Mouse (Mus musculus) hindbrain, postnatal 0 days (tissue): ENCODE results near the gene AC170998.1. TPM values are rescaled to one million over a fixed set of nuclear protein-coding genes. Genes with fewer than 3 reads are reported as not detected.

Experiments used
- ATAC-seq: fragments of 200-750 bp; cut with Nextera tagmentation; 2 replicates; pipeline ENCODE4 v1.8.0; 2017; ENCODE audit warnings: mild to moderate bottlenecking, moderate TSS enrichment, moderate library complexity
- DNase-seq: peaks from one replicate; pipeline ENCODE4 v3.0.0-alpha.2; 2015; ENCODE audit warnings: low spot score
- H3K27ac ChIP-seq: fragments of 300-500 bp; sonication (generic); 2 replicates; pipeline ENCODE4 v1.5.1; 2014; ENCODE audit warnings: mild to moderate bottlenecking
- H3K27me3 ChIP-seq: fragments of 300-500 bp; sonication (generic); 2 replicates; pipeline ENCODE4 v1.6.1; 2014; ENCODE audit warnings: low read length, mixed read lengths; ENCODE audit not compliant: insufficient read depth
- H3K36me3 ChIP-seq: fragments of 300-500 bp; sonication (generic); 2 replicates; pipeline ENCODE4 v1.6.1; 2014; ENCODE audit warnings: low read length, mixed read lengths; ENCODE audit not compliant: insufficient read depth
- H3K4me1 ChIP-seq: fragments of 300-500 bp; sonication (generic); 2 replicates; pipeline ENCODE4 v1.6.1; 2014; ENCODE audit warnings: antibody characterized with exemption, low read length, mixed read lengths; ENCODE audit not compliant: insufficient read depth
- H3K4me2 ChIP-seq: fragments of 300-500 bp; sonication (generic); 2 replicates; pipeline ENCODE4 v1.6.1; 2014; ENCODE audit warnings: low read depth, mild to moderate bottlenecking, low read length, moderate library complexity, mixed read lengths
- H3K4me3 ChIP-seq: fragments of 300-500 bp; sonication (generic); 2 replicates; pipeline ENCODE4 v1.5.1; 2014; ENCODE audit warnings: low read length
- H3K9ac ChIP-seq: fragments of 300-500 bp; sonication (generic); replicated peaks from 2 replicates; pipeline ENCODE4 v1.6.1; 2014; ENCODE audit warnings: mild to moderate bottlenecking, low read length, moderate library complexity, mixed read lengths
- H3K9me3 ChIP-seq: fragments of 300-500 bp; sonication (generic); 2 replicates; pipeline ENCODE4 v1.6.1; 2016; ENCODE audit warnings: low read length, mixed read lengths
- CTCF ChIP-seq: IDR thresholded peaks from 2 replicates; pipeline ENCODE4 v1.5.1; 2016; ENCODE audit warnings: antibody characterized with exemption, control low read depth, low read depth
- whole genome bisulfite sequencing: fragments of 180-500 bp; shearing (Covaris S2); extraction: QIAGEN DNeasy Blood & Tissue Kit; methylation state at CpG from one replicate; pipeline ENCODE4 v1.1.7; 2014; 5-methylcytosine and 5-hydroxymethylcytosine counted together
- polyA plus RNA-seq: library from polyadenylated mRNA; unstranded; fragments of >200 nt; fragmentation: Nextera tagmentation; extraction: Ambion mirVana; gene quantifications from 2 replicates; pipeline ENCODE4 v1.2.1, GENCODE M21; 2015
- total RNA-seq: library from RNA; depleted of rRNA; stranded (reverse); fragments of >200 nt; gene quantifications from 2 replicates; pipeline ENCODE4 v1.2.3, GENCODE M21; 2014

Gene AC170998.1
- total and polyA plus RNA-seq, 2 experiments from 2014 or later = 3.1 to 4.3 TPM

GRCm38 (mm10) chr17:28690776-28691686 is 34.9 kb upstream of the AC170998.1 start, which contains the start of gene Mapk14:
Gene Mapk14 (plus strand): TSS chr17:28691329.
- H3K4me3 ChIP-seq = peak within 1 kb of the TSS; percentile 88
- no peaks in the 10 kb centered on the region for H3K36me3 ChIP-seq
- peak within 1 kb of the TSS; percentile 69 for H3K4me2 ChIP-seq
- H3K27ac ChIP-seq = peak within 1 kb of the TSS; percentile 97
- no peaks in the 10 kb centered on the region for H3K27me3 ChIP-seq
- peak; percentile 44 for TF ChIP-seq CTCF
- H3K4me1 ChIP-seq = peaks cover 10% of the 10 kb centered on the region; the same call in 1 of the 2 replicates
- DNase-seq (peak; percentile 100), ATAC-seq (peak; percentile 97)
- WGBS = under 1% methylated on average over 82 of the region's 86 CpGs
- peak within 1 kb of the TSS; percentile 98 for H3K9ac ChIP-seq
- no peaks in the 10 kb centered on the region for H3K9me3 ChIP-seq

GRCm38 (mm10) chr17:28691687-28692340 is 34.1 kb upstream of the AC170998.1 start:
- H3K27me3 ChIP-seq = no peaks in the 10 kb centered on the region
- peaks cover 16% of the 10 kb centered on the region for H3K4me1 ChIP-seq
- H3K4me3 ChIP-seq = peak overlapping the region; percentile 88
- WGBS = under 1% methylated on average over 51 of the region's 53 CpGs
- H3K9me3 ChIP-seq = no peaks in the 10 kb centered on the region
- H3K36me3 ChIP-seq = no peaks in the 10 kb centered on the region
- peak; percentile 56 for DNase-seq
- peak; percentile 38 for ATAC-seq
- H3K4me2 ChIP-seq = peak overlapping the region; percentile 66
- peak overlapping the region; percentile 97 for H3K27ac ChIP-seq
- peak overlapping the region; percentile 98 for H3K9ac ChIP-seq
- peak; percentile 37; the same call in 1 of the 2 replicates for TF ChIP-seq CTCF

- peak overlapping the region; percentile 97 for H3K27ac ChIP-seq
- no peak for ATAC-seq
- no peaks in the 10 kb centered on the region for H3K9me3 ChIP-seq
- peak overlapping the region; percentile 88 for H3K4me3 ChIP-seq
- H3K27me3 ChIP-seq = no peaks in the 10 kb centered on the region
- peak; percentile 53 for DNase-seq
- peaks cover 16% of the 10 kb centered on the region for H3K4me1 ChIP-seq
- H3K4me2 ChIP-seq = peak overlapping the region; percentile 66
- no peak for TF ChIP-seq CTCF
- peak overlapping the region; percentile 98 for H3K9ac ChIP-seq
- WGBS = under 1% methylated on average over 18 of the region's 18 CpGs
- no peaks in the 10 kb centered on the region for H3K36me3 ChIP-seq
These were observed 33.6 kb upstream of the AC170998.1 start for GRCm38 (mm10) chr17:28692341-28692710.

GRCm38 (mm10) chr17:28693086-28693485 is 32.8 kb upstream of the AC170998.1 start:
- 39% methylated on average over 3 of the region's 3 CpGs for WGBS
- Histone ChIP-seq H3K36me3 (no peaks in the 10 kb centered on the region), H3K4me2 (peak overlapping the region; percentile 66), H3K4me3 (peak overlapping the region; percentile 88), H3K4me1 (peaks cover 16% of the 10 kb centered on the region), H3K9ac (peak overlapping the region; percentile 98), H3K9me3 (no peaks in the 10 kb centered on the region), H3K27me3 (no peaks in the 10 kb centered on the region), H3K27ac (no peak overlapping the region)
- TF ChIP-seq CTCF = no peak
- no peak for ATAC-seq
- DNase-seq = no peak

GRCm38 (mm10) chr17:28694078-28694477 is 31.8 kb upstream of the AC170998.1 start:
- ATAC-seq (no peak), DNase-seq (no peak)
- no peak overlapping the region for H3K4me3 ChIP-seq
- WGBS = 75% methylated on average over 2 of the region's 2 CpGs
- H3K9ac ChIP-seq = no peak overlapping the region
- H3K4me2 ChIP-seq = 0 out of 2 replicates have a peak overlapping the region, but pooled peaks have one; percentile 66
- no peaks in the 10 kb centered on the region for H3K9me3 ChIP-seq
- H3K27me3 ChIP-seq = no peaks in the 10 kb centered on the region
- H3K36me3 ChIP-seq = no peaks in the 10 kb centered on the region
- peaks cover 16% of the 10 kb centered on the region for H3K4me1 ChIP-seq
- TF ChIP-seq CTCF = no peak
- no peak overlapping the region for H3K27ac ChIP-seq

- H3K4me3 ChIP-seq = no peak overlapping the region
- ATAC-seq = no peak
These were observed 31.1 kb upstream of the AC170998.1 start for GRCm38 (mm10) chr17:28694832-28695231.

More at GRCm38 (mm10) chr17:28694832-28695231, 31.1 kb upstream of the AC170998.1 start:
- DNase-seq = no peak
- H3K9me3 ChIP-seq = no peaks in the 10 kb centered on the region
- no peak overlapping the region for H3K9ac ChIP-seq
- 83% methylated on average over 4 of the region's 4 CpGs for WGBS
- H3K36me3 ChIP-seq = no peaks in the 10 kb centered on the region
- no peak overlapping the region for H3K4me2 ChIP-seq
- H3K4me1 ChIP-seq = peaks cover 16% of the 10 kb centered on the region
- no peak for TF ChIP-seq CTCF
- H3K27ac ChIP-seq = no peak overlapping the region
- H3K27me3 ChIP-seq = no peaks in the 10 kb centered on the region
